Mouse (Mus musculus) lung, adult 18-20 months (tissue): ENCODE data around the gene Egflam.
A peak's percentile ranks its signal among the peaks of the same experiment; 100 is the strongest.

ENCODE experiments used
- DNase-seq, 2 experiments: peaks; one replicate each; pipeline ENCODE4 v3.0.0; 2022; ENCODE audit warnings: mixed read lengths in 2 of 2

Egflam gene

DNA sequence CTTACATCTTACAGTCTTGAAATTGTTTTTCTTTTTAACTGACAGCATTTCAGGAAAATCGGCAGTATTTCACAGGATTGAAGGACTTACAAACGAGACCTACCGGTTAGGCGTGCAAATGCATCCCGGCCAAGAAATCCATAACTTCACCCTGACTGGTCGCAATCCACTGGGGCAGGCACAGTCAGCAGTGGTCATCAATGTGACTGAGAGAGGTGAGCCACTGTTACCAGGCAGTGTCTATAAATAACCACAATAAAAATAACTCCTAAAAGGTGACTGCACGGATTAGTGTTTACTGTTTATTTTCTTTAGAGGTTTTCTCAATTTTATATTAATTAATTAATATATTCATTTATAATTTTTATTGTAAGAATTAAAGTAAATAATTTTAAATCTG, 224.8 kb downstream of the Egflam start:
- DNase-seq, result no peak

DNA sequence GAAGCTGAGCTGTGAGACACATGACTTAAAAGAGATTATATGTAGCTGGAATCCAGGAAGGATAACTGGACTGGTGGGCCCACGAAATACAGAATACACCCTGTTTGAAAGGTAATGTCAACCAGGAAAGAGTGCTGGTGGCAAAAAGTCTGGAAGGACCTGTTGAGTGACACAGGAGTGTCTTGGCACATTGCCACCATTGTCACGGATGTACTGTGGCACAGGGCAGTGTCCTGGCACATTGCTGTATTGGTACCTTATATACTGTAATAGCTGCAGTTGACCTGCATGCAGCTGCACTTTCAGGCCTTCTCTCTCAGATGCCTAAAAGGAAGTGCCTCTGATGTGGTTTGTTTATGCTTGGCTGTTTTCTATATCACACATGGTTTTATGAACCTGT, 225.3 kb downstream of the Egflam start:
- DNase-seq, result peak; percentile 27 to 61

DNA sequence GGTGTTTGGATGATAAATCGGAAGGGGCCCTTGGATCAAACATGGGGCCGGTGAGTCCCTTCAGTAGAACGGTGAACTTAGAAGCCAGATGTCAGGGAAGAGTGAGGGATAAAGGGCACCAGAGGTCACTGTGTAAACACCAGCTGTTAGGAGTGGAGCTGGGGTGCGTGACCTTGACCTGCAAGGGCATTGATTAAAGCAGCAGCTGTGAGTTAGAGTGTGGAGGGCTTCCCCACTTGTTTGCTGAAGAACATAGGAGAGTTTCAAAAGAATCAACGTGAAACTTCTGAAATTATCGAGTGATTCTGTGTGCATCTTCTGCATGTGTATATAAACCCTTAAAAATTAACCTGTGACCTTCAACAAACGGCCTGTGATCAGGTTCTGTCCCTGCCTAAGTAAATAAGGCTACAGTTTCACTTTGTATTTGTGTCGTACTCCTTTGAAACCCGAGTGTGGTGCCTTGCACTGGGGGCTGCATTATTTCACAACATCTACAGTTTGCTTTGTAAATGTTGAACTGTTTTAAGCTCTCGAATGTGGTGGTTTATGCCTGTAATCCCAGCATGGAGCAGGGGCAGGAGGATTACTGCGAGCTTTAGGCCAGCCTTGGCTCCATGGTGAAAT, 230.2 kb downstream of the Egflam start:
- no peak for DNase-seq

DNA sequence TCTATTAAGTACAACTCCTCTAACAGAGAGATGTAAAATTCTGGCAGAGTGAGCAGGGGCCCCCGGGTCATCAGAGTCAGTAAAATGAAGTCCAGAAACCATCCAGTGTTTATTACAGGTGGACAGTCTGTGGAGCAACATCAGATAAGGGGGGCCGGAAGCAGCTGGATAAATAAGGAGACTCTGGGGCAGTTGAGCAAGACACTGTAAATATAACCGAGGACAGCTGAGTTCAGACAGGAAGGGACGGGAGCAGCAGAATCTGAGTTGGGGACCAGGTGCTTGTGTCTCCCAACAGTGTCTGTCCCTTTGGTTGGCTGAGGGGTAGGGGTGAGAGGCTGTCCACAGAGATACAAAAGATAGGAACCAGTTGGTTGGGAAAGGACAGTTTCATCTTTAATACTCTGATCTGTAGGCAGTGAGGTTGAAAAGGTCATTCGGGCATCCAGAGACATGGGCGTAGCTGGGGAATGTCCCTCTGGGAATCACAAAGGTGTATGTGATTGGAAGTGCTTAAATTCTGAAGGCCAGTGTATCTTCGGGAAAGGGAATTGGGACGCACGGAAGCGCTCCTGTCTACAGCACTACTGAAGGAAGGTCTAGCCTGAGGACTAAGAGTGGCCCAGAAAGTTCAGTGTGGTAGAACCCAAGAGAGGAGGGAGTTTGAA, 230.8 kb downstream of the Egflam start:
- peak in 1 of 2 experiments; percentile 39 for DNase-seq

DNA sequence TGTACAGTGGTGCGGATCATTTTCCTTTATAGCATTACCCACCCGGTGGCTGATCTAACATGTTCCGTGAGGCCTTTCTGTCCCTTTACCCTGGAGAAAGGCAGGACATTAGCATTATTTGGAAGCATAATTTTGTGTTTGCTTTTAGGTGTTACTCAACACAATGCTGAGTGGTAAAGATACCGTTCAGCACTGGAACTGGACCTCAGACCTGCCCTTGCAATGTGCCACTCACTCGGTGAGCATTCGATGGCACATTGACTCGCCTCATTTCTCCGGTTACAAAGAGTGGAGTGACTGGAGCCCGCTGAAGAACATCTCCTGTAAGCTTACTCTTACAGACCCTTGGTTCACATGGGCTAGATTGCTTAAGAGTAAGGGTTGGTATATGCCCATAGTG, 231.5 kb downstream of the Egflam start:
- DNase-seq, result no peak

DNA sequence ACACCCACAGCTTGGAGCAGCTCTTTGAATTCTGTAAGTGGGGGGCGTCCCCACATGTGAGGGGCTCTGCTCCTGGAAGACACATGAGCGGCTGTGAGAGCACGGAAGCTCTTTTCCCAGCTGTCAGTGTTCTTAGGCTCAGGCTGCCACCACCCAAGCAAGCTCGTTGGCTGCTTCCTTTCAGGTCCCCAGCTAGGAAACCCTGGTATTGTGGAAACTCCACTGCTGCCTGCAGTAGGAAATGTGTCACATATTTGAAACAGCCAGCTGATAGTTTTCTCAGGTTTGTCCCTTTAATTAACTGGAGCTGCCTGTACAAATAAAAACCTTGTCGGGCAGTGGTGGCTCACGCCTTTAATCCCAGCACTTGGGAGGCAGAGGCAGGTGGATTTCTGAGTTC, 234.3 kb downstream of the Egflam start:
- DNase-seq, result no peak

DNA sequence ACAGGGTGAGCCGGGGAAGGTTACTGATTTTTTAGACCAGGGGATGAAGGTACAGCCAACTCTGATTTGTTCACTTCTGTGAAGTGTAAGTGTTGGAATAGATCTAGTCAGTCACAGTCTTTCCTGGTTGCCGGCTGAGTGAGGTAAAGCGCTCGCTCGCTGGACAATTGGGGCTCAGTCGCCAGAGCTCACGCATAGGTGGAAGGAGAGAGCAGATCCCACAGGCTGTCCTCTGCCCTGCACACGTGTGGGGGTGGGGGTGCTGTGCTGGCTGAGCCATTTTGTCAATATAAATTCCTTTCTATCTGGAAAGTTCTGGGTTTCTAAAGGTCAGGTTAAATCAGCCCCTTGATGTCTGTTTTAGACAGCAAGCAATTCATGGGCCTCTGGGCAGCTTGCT, 237.9 kb downstream of the Egflam start:
- no peak for DNase-seq

DNA sequence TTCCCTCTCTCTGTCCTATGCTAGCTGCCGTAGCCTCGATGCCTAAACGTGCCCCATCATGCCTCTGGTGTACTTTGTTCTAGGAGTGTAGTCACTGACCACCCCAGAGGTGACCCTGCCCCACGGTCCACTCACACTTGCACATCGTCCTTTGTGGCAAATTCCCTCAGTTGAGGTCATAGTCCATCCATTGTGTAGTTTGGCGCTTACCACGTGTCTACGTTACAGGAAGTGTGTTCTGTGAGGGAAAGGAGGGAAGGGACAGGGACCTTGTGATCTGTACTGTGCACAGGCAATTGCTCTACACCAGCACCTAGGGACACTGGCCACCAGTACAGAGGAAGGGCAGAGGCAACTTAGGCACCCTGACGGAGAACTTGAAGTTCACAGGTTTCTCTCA, 238.3 kb downstream of the Egflam start:
- DNase-seq, result no peak

DNA sequence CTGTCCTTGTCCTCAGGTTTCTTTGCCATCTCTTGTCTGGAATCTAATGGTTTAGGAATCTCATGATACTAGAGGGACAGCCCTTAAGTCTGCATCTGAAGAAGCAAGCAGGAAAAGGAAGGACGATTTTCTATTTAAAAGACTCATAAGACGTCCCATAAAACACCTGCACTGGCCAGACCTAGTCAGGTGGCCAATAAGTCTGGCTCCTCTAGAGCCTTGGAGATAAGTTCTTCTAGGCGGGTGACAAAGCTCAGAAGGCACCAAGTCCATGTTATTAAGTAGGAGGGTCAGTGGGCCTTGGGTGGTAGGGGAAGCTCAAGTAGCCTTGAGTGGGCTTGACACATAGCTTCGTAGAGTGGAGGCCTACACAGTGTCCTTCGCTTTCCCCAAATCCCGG, 240.5 kb downstream of the Egflam start:
- no peak for DNase-seq
